Mouse (Mus musculus) CH12.LX (cell line): Measurements from ENCODE around the gene Olfr613. TPM values are rescaled to one million over a fixed set of nuclear protein-coding genes. Genes with fewer than 3 reads are reported as not detected.
"Not testable (repeated sequence)": the region's sequence is repeated elsewhere in the genome, so short reads cannot be mapped to it uniquely, and the experiment has no call there.

ENCODE experiments used
- DNase-seq: peaks from one replicate; pipeline ENCODE4 v3.0.0-alpha.2; 2013; ENCODE audit errors: extremely low read depth
- H3K27ac ChIP-seq: 2 replicates; pipeline ENCODE4 v1.5.1; 2012; ENCODE audit warnings: low read depth, mild to moderate bottlenecking, control low read depth, moderate library complexity; ENCODE audit not compliant: insufficient read depth
- H3K27me3 ChIP-seq: replicated peaks from 2 replicates; pipeline ENCODE3; 2012; ENCODE audit warnings: inconsistent platforms
- H3K36me3 ChIP-seq, 2 experiments: replicated peaks in 1 of 2; 2 replicates each; pipeline versions ENCODE3 to v1.6.1; 2012; ENCODE audit warnings: inconsistent platforms in 1 of 2, low read length in 1 of 2, mild to moderate bottlenecking in 1 of 2, mixed read lengths in 1 of 2, moderate library complexity in 1 of 2; ENCODE audit not compliant: control insufficient read depth in 1 of 2, insufficient read depth in 1 of 2
- H3K4me1 ChIP-seq, 2 experiments: 2 replicates each; pipeline ENCODE4 v1.6.1; 2012; ENCODE audit warnings: inconsistent platforms in 1 of 2, moderate library complexity in 1 of 2; ENCODE audit not compliant: insufficient read depth in 2 of 2, control insufficient read depth in 1 of 2
- H3K4me2 ChIP-seq: 2 replicates; pipeline ENCODE4 v1.6.1; 2012; ENCODE audit warnings: low read depth, mild to moderate bottlenecking, control low read depth; ENCODE audit not compliant: poor library complexity, insufficient read depth, severe bottlenecking
- H3K4me3 ChIP-seq, 3 experiments: fragments of 150-350 bp in 1 of 3; sonication (generic) in 1 of 3; replicated peaks in 1 of 3; 2 replicates each; pipeline versions ENCODE3 to v1.5.1; 2011 to 2012; ENCODE audit warnings: low read depth in 2 of 3, low read length in 2 of 3, mild to moderate bottlenecking in 2 of 3, moderate library complexity in 2 of 3, control low read depth in 1 of 3, improper control_type of control experiment in 1 of 3, inconsistent platforms in 1 of 3, mixed read lengths in 1 of 3; ENCODE audit not compliant: poor library complexity in 1 of 3
- H3K79me2 ChIP-seq: replicated peaks from 2 replicates; pipeline ENCODE4 v1.6.1; 2012; ENCODE audit warnings: mild to moderate bottlenecking, moderate library complexity; ENCODE audit not compliant: control insufficient read depth, poor library complexity, insufficient read depth, severe bottlenecking; ENCODE audit errors: extremely low read depth
- H3K9ac ChIP-seq: 2 replicates; pipeline ENCODE4 v1.6.1; 2012; ENCODE audit warnings: low read depth, mild to moderate bottlenecking, control low read depth, moderate library complexity; ENCODE audit not compliant: insufficient read depth
- H3K9me3 ChIP-seq: replicated peaks from 2 replicates; pipeline ENCODE3; 2012; ENCODE audit warnings: low read length, inconsistent platforms, mixed read lengths
- CHD1 ChIP-seq: IDR thresholded peaks from 2 replicates; pipeline ENCODE4 v1.6.1; 2012; ENCODE audit warnings: low read depth, low read length, improper control_type of control experiment, inconsistent platforms
- E2F4 ChIP-seq: IDR thresholded peaks from 2 replicates; pipeline ENCODE4 v1.6.1; 2011; ENCODE audit warnings: low read depth, low read length, improper control_type of control experiment; ENCODE audit not compliant: insufficient replicate concordance
- ELF1 ChIP-seq: IDR thresholded peaks from 2 replicates; pipeline ENCODE4 v1.6.1; 2014; ENCODE audit warnings: low read depth, mild to moderate bottlenecking, inconsistent platforms, low read length, improper control_type of control experiment
- KAT2A ChIP-seq: IDR thresholded peaks from 2 replicates; pipeline ENCODE4 v1.6.1; 2012; ENCODE audit warnings: low read length, improper control_type of control experiment, inconsistent platforms; ENCODE audit not compliant: insufficient replicate concordance
- MAX ChIP-seq: IDR thresholded peaks from 2 replicates; pipeline ENCODE4 v1.6.1; 2011; ENCODE audit warnings: low read length, improper control_type of control experiment
- NELFE ChIP-seq: IDR thresholded peaks from 2 replicates; pipeline ENCODE4 v1.6.1; 2011; ENCODE audit warnings: low read depth, low read length, improper control_type of control experiment
- NRF1 ChIP-seq: IDR thresholded peaks from 2 replicates; pipeline ENCODE4 v1.6.1; 2014; ENCODE audit warnings: low read depth, mild to moderate bottlenecking, inconsistent platforms, low read length, improper control_type of control experiment, moderate library complexity
- POLR2A ChIP-seq: IDR thresholded peaks from 2 replicates; pipeline ENCODE4 v1.6.1; 2011; ENCODE audit warnings: low read depth, mild to moderate bottlenecking, improper control_type of control experiment, low read length
- POLR2AphosphoS2 ChIP-seq: IDR thresholded peaks from 2 replicates; pipeline ENCODE4 v1.6.1; 2011; ENCODE audit warnings: low read depth, low read length, improper control_type of control experiment
- RAD21 ChIP-seq: IDR thresholded peaks from 2 replicates; pipeline ENCODE4 v1.6.1; 2011; ENCODE audit warnings: low read depth, mild to moderate bottlenecking, low read length, improper control_type of control experiment, moderate library complexity
- RCOR1 ChIP-seq: conservative IDR thresholded peaks from 2 replicates; pipeline ENCODE4 v1.6.1; 2012; ENCODE audit warnings: low read depth, mild to moderate bottlenecking, inconsistent platforms, low read length, improper control_type of control experiment
- SIN3A ChIP-seq: IDR thresholded peaks from 2 replicates; pipeline ENCODE4 v1.6.1; 2012; ENCODE audit warnings: low read length, improper control_type of control experiment, inconsistent platforms
- TBP ChIP-seq: conservative IDR thresholded peaks from 2 replicates; pipeline ENCODE4 v1.6.1; 2011; ENCODE audit warnings: low read depth, low read length, improper control_type of control experiment
- USF2 ChIP-seq: conservative IDR thresholded peaks from 2 replicates; pipeline ENCODE4 v1.6.1; 2011; ENCODE audit warnings: low read depth, low read length, improper control_type of control experiment
- ZC3H11A ChIP-seq: IDR thresholded peaks from 2 replicates; pipeline ENCODE4 v1.6.1; 2012; ENCODE audit warnings: low read depth, mild to moderate bottlenecking, inconsistent platforms, low read length, improper control_type of control experiment
- ZKSCAN1 ChIP-seq: IDR thresholded peaks from 2 replicates; pipeline ENCODE4 v1.6.1; 2012; ENCODE audit warnings: low read depth, inconsistent platforms, low read length, improper control_type of control experiment, borderline replicate concordance
- ZNF384 ChIP-seq: IDR thresholded peaks from 2 replicates; pipeline ENCODE4 v1.6.1; 2012; ENCODE audit warnings: low read depth, low read length, improper control_type of control experiment, inconsistent platforms
- dilution Hi-C: fragments of 300-500 bp; cut with MboI; formaldehyde crosslinking; loops from 2 replicates; pipeline ENCODE4 v1.14.3; 2020; ENCODE audit warnings: low sequenced_read_pairs; ENCODE audit not compliant: extremely low pct_unique_long_range_greater_than_20kb, extremely low pct_ligation_motif_present
- in situ Hi-C: fragments of 300-500 bp; cut with MboI; formaldehyde crosslinking; loops from 3 replicates; pipeline ENCODE4 v1.14.3; 2019; ENCODE audit warnings: low sequenced_read_pairs, low pct_ligation_motif_present, low pct_unique_long_range_greater_than_20kb, mixed read lengths
- polyA plus RNA-seq: library from polyadenylated mRNA; unstranded; fragments of >175 nt; gene quantifications from 2 replicates; pipeline ENCODE4 v1.2.1, GENCODE M21; 2012; ENCODE audit warnings: low read depth; ENCODE audit not compliant: insufficient read length
- total RNA-seq, 2 experiments: library from RNA; depleted of rRNA; stranded (reverse); fragments of 300-350 nt in 1 of 2; fragments of >200 nt in 1 of 2; gene quantifications; 2 replicates each; pipeline ENCODE4 v1.2.3; 2012 to 2014

Gene Olfr613
- total and polyA plus RNA-seq, 3 experiments: not detected

DNA sequence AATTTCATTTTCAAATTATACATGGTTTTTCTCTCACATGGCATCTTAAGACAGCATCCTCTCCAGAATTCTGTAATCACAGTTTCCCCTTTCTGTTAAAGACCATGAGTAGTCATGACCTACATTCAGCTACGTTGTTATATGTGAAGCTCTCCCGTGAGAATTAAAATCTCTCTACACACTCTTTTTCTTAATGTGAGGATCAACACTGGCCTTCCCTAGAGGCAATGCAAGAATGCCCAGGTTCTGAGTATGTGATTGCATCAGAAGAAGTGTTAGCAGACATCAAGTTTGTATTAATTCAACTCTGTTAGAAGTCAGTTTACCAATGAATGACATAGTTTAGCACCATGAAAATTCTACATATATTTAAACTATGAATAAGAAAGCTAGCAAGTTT is 5.3 kb upstream of the Olfr613 start, which contains the start of gene Olfr612:
Gene Olfr612 (minus strand): TSS at position 101 of the 400 bp plus-strand sequence.
- H3K9me3 ChIP-seq, H3K27ac ChIP-seq, H3K4me2 ChIP-seq, H3K27me3 ChIP-seq, dilution Hi-C loops, DNase-seq, H3K4me3 ChIP-seq, H3K79me2 ChIP-seq, in situ Hi-C loops, H3K9ac ChIP-seq, H3K36me3 ChIP-seq, H3K4me1 ChIP-seq: not testable (repeated sequence)

DNA sequence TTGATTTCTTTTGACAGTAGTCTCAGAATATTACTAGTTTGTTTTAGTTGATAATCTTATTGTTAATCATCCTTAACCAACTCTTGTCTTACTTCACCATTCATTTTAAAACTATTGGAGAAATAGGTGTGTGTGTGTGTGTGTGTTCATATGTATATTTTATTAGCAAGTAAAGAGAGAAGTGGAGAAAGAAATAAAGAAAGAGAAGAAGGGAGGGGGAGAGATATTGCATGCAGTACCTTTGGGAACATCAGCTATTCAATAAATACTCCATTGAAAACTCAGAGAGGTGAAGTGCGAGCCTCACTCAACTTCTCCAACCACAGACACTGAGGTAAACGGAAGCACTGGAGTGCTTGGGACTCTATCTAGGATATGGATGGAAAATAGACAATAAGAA is 7.9 kb downstream of the Olfr613 start, which contains the start of gene Olfr615:
Gene Olfr615 (plus strand): TSS at position 301 of the 400 bp plus-strand sequence.
- H3K4me2 ChIP-seq: no peak within 1 kb of the TSS
- no peak within 1 kb of the TSS for H3K27ac ChIP-seq
- H3K9me3 ChIP-seq: no peaks in the 10 kb centered on the region
- in situ Hi-C loops: no loop called here
- H3K79me2 ChIP-seq: no peaks in the 10 kb centered on the region
- dilution Hi-C loops: no loop called here
- TF ChIP-seq ZKSCAN1 (no peak), E2F4 (no peak), ZNF384 (no peak), POLR2AphosphoS2 (no peak), RCOR1 (no peak), SIN3A (no peak), CHD1 (no peak), KAT2A (no peak), ELF1 (no peak), USF2 (no peak), TBP (no peak), MAX (no peak), ZC3H11A (no peak)
- TF ChIP-seq, all 38 proteins: peak for 0
- no peak within 1 kb of the TSS for H3K4me3 ChIP-seq
- H3K4me1 ChIP-seq: no peaks in the 10 kb centered on the region
- no peak within 1 kb of the TSS for H3K9ac ChIP-seq
- H3K27me3 ChIP-seq: no peaks in the 10 kb centered on the region
- H3K36me3 ChIP-seq: no peaks in the 10 kb centered on the region
- DNase-seq: no peak

DNA sequence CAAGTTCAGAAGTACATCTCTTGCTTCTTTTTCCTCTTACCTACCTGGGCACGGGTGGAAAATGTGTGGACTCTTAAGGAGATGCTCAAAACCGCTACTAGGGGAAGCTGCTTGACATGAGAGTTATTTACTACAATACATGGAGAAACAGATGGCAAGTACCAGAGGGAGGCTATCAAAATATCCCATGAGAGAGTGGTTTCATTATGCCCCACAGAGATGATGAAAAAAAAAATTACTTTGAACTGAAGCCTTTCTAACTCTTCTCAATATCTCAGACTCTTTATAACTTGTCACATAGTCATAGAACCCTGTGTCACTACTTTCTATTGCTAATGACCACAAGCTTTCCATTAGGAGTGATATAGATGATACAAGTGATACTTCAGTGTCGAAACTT is 21.2 kb downstream of the Olfr613 start, which contains the start of gene Olfr616:
Gene Olfr616 (minus strand): TSS at position 101 of the 400 bp plus-strand sequence.
- TF ChIP-seq NELFE (no peak), RAD21 (no peak), MAX (no peak), CHD1 (no peak), ZKSCAN1 (no peak), POLR2A (no peak), NRF1 (no peak)
- in situ Hi-C loops: no loop called here
- DNase-seq: no peak
- no peaks in the 10 kb centered on the region for H3K36me3 ChIP-seq
- no peak within 1 kb of the TSS for H3K4me3 ChIP-seq
- no peaks in the 10 kb centered on the region for H3K27me3 ChIP-seq
- H3K4me2 ChIP-seq: no peak within 1 kb of the TSS
- no peaks in the 10 kb centered on the region for H3K79me2 ChIP-seq
- dilution Hi-C loops: no loop called here
- no peak within 1 kb of the TSS for H3K27ac ChIP-seq
- H3K9me3 ChIP-seq: no peaks in the 10 kb centered on the region
- H3K4me1 ChIP-seq: no peaks in the 10 kb centered on the region
- no peak within 1 kb of the TSS for H3K9ac ChIP-seq
